Mouse (Mus musculus) testis, postnatal 10 days (tissue): Measurements from ENCODE around the gene Lamp2.
"Not testable (repeated sequence)": the region's sequence is repeated elsewhere in the genome, so short reads cannot be mapped to it uniquely, and the experiment has no call there.

ENCODE experiments used
- DNase-seq: peaks from one replicate; pipeline ENCODE4 v3.0.0; 2021; ENCODE audit warnings: low spot score

Gene Lamp2

DNA sequence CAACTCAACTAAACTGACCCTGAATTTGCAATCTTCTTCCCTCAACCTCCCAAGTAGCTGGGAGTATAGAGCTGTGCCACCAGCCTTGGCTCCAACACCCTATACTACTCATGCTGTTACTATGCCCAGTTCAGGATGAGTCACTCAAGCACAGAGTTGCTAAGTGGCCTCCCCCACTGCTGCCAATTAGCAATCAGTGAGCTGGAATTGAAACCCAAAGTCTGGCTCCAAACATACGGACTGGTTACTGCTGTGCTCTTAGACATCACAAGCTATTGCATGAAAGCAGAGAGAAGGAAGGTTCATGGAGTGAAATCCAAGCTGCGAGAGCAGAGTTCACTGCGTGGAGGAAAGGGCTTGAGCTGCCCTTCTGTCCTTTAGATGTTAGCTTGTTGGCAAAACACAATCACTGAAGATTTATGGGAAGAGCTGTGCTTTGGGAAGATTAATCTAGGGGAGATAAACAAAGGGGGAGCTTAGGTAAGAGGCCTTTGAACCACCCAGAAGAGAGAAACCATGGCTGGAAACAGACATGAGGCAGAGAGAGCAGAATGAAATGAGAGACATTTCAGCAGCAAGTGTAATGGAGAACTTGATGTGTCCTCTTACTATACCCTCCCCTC lies 27.3 kb downstream of the Lamp2 start:
- DNase-seq: no peak

DNA sequence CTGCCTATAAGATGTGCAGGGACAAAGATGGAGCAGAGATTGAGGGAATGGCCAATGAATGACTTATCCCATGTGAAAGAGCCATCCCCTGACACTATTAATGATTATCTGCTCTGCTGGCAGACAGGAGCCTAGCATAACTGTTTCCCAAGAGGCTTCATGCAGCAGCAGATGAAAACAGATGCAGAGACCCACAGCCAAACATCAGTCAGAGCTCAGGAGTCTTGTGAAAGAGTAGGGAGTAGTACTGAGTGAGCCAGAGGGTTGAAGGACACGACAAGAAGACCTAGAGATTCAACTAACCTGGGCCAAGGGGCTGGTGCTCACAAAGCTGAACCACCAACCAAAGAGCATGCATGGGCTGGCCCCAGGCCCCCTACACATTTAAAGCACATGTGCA lies 30.2 kb downstream of the Lamp2 start:
- DNase-seq: no peak

DNA sequence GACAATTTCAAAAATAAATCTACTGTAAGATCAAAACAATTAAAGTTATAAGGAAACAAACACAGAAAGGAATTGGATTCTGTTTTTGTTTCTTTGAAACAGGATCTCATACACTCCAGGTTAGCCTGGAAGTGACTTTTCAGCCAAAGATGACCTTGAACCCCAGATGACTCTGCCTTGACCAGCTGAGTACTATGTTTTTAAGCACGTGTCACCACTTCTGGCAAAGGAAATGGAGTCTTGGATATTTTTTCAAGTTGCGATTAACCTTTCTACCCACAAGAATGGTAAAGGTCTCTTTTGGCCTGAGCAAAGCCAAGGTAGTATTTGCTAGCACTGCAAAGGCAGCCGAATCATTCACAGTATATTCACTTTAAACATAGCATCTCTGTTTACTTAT lies 33.2 kb downstream of the Lamp2 start:
- no peak for DNase-seq

DNA sequence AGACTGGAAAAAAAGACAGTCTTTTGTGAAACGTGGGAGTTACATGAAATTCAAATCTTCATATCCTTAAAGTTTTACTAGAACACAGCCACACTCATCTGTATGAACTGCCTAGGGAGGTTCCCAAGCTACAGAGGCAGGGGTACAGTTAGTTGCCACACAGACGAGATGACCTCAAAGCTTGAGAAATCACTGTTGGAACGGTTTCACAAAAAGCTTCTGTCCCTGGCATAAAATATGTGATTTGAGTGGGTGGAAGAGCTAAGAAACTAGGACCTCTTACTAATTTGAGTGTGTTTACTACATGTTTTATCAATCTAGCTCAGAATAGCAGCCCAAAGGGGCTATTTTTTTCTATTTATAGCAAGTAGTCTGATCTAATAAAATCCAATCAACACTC lies 33.9 kb downstream of the Lamp2 start:
- DNase-seq: no peak

DNA sequence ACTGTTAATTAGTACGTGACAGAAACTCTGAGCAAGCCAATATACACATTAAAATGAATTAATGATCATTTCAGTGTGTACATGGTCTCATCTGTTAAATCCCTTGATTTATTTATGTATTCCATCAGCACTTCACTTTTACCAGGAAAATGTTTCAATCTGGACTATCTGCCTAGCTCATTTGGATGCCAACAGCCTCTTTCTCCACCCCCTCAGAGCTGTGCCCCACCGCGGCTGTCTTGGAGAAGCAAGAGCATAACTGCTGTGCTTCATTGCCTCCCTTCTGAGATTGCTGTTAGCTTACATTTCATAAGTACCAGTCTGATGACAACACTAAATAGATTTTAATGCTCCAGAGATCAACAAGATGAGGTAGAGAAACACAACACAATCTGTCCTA lies 52.4 kb downstream of the Lamp2 start:
- no peak for DNase-seq

DNA sequence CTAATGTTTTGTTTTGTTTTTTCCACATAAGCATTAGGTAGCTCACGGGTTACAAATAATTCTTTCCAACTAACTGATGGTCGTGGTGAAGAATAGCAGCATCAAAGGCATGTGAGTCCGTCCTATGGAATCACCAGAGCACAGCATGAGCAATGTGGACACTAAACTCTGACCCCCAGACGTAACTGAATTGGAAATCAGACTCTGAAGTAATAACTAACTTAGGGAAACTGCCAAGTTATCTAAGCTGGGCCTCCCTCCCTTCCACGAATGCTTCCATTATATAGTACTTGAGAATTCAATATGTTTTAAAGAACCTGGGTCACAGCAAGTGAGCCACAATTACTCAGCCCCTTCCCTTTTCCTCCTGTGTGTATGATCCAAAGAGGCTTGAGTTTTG lies 53.3 kb downstream of the Lamp2 start:
- DNase-seq: no peak

DNA sequence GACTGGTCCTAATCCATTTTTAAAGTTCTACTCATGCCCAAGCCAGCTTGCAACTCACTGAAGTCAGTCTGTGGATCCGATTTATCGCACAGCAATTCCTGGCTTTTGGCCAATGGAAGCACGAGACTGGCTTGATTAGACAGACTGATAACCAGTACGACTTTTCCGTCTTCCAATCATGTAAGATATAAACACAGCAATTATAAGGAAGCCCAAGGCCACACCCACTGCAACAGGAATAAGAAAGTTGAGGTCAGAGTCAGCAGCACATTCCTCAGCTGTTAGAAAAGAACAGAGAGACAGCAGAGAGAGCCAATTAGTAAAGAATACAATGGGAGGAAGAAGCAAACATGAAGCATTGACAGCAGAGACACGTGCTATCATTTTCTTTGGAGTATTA lies 54.2 kb downstream of the Lamp2 start:
- DNase-seq: no peak

DNA sequence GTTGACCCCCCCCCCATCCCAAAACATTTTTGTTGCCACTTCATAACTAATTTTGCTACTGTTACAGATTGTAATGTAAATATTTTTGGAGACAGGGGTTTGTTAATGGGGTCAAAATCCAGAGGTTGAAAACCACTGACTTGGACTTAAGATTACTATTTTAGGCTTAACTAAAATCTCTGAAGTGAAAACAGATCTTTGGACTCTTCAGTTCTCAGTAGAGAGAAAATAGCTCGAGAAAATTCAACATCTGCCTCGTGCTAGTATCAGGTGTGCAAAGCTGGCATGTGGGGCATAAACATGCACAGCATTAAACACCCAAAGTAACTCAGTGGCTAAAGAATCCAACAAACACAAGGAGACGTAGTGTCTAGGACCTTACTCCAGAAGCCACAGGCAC lies 55.6 kb downstream of the Lamp2 start:
- DNase-seq: no peak

DNA sequence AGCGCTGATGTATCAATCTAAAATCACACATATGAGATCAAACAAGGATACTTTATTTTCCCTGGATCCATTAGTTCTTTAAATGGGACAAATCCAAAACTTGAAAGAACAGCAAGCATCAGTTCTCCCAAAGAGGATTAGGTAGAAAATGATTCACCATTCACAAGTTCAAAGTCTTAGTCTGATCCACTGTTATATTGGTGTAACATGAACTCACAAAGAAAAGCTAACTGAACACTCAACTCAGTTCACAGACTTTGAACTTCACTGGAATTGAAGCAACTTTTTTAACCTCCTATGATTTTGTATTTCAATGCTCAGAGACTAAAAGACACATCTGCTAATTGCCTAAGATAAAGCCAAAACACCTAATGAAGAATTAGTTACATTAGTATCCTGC lies 56.6 kb downstream of the Lamp2 start:
- DNase-seq: no peak

DNA sequence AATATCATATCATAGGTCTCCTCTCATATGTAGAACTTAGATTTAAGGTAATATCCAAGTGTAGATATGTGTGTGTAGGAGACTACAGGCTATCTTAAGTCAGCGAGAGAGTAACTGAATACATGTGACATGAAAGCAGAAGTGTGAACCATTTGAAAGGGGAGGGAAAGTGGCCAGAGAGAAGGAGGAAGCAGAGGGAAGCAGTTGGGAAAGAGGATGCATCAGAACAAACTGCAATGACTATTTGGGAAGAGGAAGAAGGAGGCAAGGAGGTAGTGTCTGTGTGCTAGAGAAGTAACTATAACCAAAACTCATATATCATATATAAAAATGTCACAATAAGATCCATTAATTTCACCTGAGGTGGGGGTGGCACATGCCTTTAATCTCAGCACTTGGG lies 83.1 kb downstream of the Lamp2 start:
- DNase-seq: not testable (repeated sequence)

DNA sequence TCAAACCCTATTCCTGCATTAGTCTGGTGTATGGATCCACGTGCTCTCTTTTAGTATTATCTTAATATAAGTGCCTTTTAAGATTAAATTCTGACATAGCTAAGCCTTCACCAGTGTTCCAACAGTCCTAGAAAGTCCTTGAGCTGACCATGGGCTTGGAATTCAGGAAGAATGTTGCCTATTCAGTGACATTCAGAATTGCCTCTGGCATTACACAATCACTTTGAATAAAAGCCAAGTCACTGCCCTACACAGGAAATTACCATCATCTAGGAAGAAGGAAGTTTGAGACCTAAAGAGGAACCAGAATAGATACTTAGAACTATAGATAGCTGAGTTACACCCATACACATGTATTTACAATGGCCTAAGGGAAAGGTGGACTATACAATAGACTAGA lies 91.6 kb downstream of the Lamp2 start:
- not testable (repeated sequence) for DNase-seq

DNA sequence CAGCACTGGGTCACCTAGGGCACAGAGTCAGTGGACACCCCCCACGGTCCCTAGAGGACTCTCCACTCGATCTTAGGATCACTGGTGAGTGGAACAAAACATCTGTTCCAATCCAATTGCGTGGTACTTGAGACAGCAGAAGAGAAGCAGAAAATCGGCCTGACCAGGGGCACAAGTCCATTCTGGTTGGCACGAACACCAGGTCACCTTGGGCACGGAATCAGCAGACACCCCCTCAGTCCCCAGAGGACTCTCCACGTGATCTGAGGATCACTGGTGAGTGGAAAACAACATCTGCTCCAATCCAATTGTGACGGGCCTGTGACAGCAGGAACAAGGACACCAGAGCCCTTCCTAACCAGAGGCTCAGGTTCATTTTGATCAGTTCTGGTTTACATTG lies 94.2 kb downstream of the Lamp2 start:
- DNase-seq: no peak
